Mouse (Mus musculus) gastrocnemius, postnatal 10 days (tissue): Measurements from ENCODE around the gene Gm28048. TPM values are rescaled to one million over a fixed set of nuclear protein-coding genes. Genes with fewer than 3 reads are reported as not detected.

Experiments
- DNase-seq: peaks from one replicate; pipeline ENCODE4 v3.0.0; 2021; ENCODE audit warnings: mixed read lengths
- total RNA-seq, 2 experiments: library from RNA; stranded (reverse); gene quantifications; 2 replicates each; pipeline ENCODE4 v1.2.3; 2021

The Gm28048 gene
- total RNA-seq, 2 experiments from 2014 or later: 3.9 to 5.9 TPM

DNA sequence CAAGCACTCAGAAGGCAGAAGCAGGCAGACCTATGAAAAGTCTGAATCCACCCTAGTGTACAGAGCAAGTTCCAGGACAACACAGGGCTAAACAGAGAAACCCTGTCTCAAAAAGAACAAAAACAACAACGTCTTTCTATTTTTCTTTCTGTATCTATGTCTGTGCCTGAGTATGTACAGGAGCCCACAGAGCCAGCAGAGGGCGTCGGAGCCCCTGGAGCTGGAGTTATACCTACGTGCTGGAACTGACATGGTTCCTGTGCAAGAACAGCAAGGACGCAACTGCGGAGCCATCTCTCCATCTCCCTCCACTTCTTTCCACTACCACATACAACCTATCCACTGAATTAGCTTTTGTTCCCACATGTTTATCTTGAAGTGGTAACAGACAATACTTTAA is 31.8 kb downstream of the Gm28048 start:
- no peak for DNase-seq

DNA sequence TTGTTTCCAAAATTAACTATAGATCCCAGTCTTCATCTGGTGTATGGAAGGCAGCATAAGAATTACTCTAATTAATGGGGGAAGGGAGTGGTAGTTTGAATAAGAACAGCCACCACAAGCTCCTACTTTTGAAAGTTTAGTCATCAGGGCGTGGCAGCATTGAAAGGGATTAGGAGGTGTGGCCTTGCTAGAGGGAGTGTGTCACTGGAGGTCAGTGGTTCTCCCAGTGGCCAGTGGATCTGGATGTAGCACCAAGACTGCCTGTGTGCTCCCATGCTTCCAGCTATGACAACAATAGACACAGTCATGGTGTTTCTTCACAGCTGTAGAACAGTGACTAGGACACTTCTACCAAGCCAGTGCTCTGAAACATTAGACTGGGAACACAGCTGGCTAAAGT is 32.8 kb downstream of the Gm28048 start:
- no peak for DNase-seq

DNA sequence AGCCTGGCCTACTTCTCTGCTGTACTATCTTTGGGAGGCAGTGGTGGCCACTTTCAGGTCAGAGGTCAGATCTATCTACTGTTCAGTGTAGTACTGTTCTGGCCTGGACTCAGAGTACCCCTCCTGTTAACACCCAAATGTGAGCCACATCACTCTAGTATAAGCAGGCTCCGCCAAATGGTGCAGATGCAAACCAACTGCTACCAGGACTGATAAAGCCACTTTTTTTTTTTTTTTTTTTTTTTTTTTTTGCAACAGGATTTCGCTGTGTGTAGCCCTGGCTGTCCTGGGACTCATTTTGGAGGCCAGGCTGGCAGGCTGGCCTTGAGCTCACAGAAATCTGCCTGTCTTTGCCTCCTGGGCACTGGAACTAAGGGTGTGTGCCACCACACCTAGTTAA is 42.9 kb downstream of the Gm28048 start:
- no peak for DNase-seq

DNA sequence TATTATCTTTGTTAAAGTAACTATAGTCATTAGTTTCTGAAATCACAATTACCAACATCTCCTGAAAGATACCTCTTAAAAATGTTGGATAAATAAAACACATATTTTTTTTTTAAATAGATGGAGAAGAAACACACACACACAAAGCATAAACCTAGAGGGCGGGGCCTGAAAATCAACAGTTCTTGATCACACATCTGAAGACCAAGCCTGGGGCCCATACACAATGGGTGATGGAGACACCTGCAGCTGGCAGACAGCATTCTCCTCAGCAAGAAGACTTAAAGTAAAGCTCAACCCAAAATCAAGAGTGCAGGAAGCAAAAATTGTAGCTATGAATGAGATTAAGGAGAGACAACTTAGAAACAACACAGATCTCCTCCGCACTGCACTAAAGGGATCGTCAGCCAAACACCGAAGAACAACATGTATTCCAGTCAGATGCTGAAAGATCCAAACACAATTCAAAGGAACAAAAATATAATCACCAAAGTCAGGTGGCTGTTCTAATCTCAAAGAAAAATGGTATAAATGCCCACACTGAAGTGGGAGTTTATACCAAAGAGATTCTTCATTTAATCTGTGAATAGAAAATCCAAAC is 44.1 kb downstream of the Gm28048 start:
- DNase-seq: no peak

DNA sequence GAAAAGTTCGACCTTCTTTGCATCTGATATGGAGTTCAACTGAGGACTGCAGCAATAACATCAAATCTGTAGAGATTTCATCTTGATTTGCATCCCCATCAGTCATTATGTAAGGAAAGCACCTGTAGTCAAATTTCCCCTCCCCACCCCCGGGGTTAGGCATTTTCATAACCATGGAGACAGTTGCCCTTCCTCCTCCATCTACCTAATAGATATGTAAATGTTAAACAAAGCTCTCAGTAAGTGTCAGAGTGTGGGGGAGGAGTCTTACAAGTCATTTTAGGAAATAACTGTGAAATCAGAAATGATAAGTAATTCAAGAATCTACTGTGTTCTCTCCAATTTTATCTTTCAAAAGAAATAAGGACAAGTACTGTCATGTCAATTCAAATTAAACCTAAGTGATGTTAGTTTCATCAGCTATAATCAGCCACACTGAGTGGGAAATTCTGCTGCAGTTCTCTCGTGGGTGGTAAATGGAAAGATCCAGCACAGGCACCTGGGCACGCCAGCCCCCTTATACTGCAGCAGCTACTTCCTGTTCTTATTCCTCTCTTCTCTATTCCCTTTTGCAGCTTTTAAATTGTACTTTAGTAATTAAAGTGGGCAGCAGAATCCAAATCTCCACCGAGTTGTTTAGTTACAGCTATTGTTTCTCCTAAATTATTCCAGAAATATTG is 45.3 kb downstream of the Gm28048 start:
- no peak for DNase-seq

DNA sequence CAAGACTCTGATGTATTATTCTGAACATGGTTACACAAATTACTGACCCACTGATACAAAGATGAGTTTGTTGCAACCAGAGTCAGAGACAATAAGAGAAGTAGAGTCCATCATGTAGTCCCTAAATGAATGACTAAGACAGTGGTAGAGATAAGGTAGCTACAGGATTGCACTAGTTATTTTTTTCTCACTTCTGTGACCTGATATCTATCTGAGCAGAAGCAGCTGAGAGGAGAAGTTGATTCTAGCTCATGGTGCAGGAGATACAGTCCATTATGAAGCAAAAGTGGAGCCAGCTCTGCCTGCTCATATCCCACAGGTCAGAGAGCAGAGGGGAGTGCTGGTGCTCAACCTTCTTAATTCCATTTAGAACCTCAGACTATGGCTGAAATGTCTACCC is 49.7 kb downstream of the Gm28048 start:
- DNase-seq: no peak

DNA sequence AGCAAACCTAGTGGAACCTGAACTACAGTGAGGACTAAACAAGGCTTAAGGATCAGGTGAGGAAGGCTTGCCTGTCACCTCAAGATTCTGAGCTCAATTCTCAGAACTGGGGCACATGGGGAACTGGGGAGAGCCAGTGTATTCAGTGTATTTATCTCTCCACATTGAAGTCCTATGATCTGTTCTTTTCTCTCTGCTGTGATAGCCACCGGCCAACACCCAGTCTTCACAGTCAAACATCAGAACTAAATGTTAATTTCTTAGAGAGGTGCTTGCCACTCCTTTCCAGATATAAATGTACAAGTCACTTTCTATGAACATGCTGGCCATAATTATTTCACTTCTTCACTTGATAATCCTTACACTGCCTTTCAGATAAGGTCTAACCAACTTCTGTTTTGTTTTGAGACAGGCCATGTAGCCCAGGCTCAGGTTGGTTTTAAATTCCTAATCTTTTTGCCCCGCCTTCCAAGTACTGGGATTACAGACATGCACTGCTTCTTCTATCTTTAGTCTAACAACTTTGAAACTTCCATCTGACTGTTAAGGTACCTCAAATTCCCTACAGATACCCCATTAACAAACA is 50.5 kb downstream of the Gm28048 start:
- no peak for DNase-seq

DNA sequence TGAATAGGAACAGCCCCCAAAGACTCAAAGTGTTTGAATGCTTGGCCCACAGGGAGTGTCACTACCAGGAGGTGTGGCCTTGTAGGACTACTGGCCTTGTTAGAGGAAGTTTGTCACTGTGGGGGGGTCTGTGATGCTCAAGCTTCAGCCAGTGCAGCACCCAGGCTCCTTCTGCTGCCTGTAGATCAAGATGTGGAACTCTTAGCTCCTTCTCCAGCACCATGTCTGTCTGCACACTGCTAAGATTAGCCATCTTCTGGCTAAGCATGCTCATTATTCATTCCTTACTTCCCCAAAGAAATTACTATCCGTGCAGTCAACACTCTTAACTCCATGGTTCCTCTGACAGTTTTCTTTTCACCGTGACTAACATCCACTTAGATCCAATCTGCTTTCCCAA is 51.8 kb downstream of the Gm28048 start:
- DNase-seq: no peak

DNA sequence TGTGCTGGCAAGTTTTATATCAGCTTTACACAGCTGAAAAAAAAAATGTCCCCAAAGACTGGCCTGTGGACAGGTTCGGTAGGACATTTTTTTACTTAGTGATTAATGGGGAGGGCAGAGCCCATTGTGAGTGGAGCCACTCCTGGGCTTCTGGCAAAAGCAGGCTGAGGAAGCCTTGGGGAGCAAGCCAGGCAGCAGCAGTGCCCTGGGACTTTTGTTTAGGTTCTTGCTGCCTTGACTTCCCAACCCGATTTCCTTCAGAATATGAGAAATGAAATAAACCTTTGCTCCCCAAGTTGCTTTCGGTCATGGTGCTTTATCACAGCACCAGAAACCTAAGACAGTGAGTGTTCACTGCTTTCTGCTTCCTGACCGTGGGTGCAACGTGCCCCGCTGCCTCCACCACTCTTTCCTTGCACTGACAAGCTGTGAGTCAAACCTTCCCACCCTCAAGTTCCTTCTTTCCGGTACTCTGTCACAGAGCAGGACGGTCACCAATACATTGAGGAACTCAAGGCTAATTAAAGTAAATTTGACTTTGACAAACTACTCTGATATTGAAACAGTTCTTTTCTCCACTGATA is 53.2 kb downstream of the Gm28048 start:
- DNase-seq: no peak

DNA sequence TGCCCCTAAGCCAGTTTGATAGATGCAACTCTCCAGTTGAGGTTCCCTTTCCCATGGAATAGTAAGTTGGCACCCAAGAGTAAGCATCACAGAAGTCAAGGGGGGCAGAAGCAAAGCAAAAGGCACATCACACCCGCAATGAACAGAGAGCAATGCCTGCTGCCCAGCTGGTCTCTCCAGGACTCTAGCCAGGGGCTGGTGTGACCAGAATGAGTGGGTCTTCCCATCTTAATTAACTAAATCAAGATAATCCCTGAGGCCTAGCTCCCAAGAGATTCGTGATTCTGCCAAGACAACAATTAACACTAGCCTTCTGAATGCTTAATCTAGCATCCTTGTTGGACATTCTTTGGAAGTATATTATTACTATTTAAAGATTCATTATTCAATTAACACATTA is 58.3 kb downstream of the Gm28048 start:
- DNase-seq: no peak

DNA sequence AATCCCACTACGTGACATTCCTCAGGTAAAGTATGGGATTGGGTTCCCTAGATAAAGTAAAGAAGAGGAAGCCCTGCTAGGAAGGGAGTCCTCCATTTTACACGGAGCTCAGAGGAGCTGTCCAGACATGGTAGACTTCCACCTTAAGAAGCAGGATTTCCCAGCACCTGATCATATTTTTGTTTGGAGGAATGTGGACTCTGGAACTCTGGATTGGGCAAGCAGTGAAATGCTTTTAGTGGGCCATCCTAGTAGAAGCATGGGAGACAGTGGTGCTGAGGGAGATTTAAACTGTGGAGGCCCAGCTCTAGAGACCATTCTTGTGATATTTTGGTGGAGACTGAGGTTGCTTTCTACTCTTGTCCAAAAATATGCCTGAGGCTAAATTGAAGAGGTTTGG is 59.3 kb downstream of the Gm28048 start:
- DNase-seq: no peak

DNA sequence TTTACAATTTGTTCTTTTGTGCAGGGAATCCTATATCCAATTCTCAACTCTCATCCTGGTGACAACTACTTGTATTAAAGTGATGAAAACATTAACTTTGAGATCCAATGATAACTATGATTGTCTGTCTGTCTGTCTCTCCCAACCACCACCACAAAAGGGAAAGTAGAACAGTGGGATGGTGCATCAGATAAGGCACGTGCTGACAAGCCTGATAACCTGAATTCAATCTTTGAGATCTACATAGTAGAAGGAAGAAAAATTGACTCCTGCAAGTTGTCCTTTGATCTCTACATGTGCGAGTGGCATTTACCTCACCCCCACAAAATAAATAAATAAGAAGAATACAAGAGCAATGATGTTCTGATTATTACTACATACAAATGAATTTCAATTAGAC is 62.6 kb downstream of the Gm28048 start:
- DNase-seq: no peak

DNA sequence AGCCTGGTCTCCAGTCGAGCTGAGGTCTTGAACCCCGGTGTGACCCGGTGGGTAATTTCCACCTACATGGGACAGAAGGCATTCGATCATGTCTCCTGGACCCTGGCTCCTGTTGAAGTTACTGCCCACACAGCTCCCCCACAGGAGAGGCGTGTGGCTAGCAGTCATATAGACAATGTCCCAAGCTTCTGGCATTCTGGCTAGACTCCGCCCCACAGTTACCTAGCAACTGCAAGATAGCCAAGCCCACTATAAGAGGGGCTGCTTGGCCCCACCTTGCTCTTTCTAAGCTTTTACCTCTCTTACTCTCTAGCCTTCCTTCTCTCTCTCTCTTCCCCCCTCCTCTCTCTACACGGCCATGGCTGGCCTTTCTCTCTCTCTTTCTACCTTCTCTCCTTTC is 64.1 kb downstream of the Gm28048 start:
- DNase-seq: no peak

DNA sequence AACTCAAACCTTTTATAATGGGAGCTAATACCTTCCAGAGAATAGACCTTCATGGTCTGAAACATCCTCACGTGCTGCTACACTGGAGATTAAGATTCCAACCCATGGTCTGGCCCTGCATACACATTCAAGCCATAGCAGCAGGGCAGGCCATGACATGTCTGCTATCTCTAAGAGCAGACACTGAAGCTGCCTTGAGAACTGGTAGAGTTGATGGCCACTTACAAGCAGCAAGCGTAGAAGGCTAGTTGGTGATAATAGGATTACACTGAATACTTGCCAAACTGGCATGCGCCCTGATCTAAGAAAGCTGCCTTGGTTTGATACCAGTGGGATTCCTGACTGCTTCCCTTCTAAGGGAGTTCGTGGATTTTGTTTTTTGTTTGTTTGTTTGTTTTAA is 68.1 kb downstream of the Gm28048 start:
- no peak for DNase-seq

DNA sequence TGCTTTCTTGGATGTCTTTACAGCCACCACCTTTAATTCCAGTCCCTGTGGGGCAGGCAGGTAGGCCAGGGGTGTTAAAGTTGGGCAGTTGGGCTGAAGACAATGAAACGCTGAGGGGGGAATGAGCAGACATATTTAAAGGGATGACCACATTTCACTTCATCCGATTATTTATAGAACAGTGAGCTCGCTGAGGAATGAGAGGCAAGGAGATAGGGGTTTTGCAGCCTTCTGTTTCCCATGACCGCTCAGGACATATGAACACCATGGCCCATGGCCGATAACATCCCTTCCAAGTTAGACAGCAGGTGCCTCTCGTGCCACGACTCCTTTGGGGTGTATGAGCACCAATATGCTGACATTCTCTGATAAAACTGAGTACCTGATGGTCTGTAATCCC is 70.1 kb downstream of the Gm28048 start:
- DNase-seq: no peak

DNA sequence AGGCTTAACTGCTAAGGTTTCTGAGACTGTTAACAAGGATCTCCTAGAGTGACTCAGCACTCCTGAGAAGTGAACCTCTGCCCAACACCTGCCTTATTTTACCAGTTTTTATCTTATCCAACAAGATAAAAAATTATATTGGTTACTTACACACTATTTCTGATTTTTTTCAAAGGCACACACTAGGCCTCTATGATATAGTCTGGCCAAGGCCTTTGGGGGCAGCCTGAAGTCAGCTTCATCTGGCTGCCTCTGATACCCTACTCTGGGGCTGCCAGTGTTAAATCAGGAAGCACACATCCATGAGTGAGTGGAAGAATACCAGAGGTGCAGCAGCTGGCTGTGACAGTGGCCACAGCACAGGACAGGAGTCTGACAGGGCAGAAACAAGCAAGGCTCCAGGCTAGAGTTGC is 75.4 kb downstream of the Gm28048 start:
- no peak for DNase-seq

DNA sequence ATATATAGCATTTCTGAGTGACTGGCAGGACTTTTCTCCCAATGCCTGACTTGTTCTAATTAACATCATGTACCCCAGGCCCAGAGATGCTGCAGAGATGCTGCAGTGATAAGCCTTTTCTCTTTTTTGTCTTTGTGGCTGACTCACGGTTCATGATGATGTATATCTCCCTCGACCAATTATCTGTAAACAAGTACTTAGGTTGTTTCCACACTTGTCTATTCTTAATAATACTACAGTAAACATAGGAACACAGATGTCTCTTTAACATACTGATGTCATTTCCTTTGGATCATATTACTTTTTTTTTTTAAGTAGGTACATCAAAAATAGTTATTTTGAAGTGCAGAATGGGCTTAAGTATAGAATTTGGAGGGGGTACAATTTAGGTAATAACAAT is 79.0 kb downstream of the Gm28048 start:
- no peak for DNase-seq

DNA sequence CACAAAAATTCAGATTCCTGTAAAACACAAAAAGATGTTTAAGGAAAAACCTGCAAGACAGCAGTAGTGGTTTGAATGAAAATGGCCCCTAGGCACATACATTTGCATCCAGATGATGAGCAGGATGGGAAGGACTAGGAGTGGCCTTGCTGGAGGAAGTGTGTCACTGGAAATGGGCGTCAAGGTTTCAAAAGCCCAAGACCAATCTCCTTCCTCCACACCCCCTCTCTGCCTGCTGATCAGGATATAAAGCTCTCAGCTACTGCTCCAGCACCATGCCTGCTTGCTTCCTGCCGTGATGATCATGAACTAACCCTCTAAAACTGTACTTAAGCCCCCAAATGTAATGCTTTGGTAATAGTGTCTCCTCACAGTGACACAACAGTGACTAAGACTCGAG is 81.8 kb downstream of the Gm28048 start:
- DNase-seq: no peak

DNA sequence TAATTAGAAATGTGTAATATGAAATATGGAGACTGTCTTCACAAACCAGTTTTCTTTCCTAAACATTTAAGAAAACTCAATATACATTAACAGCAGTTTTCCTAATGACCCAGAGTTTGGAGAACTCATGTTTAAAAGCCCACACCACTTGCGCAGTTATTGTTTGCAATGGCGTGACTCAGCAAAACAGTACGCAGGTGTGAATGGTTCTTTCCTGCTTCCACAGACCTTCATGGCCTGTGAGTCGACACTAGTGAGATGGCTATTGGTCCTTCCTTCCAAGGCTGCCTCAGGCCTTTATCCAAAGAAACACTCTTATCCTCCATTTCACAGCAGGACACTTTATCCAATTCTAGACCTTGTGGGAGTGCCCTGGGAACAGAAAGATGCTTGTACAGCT is 84.2 kb downstream of the Gm28048 start:
- DNase-seq: no peak

DNA sequence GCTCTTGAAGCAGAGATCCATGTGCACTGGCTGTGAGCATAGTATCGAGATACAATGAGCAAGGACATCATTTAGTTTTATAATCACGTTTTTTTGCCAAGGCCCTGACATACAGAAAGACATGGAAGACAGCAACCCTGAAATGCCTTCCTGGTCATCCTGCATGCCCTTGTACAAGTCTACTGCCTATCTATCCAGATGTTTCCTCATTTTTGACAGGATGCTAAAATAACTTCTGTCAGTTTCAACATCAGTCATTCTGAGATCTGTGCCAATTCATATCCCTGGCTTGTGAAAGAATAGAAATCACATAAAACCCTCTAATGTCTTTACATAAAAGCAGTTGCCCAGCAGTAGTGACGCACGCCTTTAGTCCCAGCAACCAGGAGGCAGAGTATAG is 84.8 kb downstream of the Gm28048 start:
- DNase-seq: no peak

DNA sequence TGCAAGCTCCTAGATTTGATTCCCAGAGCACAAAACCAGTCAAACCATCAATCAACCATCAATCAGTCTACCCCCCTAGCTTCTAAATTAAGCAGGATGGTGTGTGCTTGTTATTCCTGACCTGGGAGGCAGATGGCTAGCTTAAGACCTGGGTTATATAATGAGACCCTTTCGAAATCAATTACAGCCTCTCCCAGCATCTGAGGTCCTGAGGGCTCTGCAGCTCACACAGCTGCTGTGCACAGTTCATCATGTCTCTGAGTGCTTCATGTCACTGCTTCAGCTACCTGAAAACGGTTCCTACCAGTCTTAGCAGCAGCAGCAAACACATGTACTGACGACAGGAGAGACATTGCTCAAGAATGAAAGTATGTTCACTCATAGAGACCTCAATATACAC is 88.8 kb downstream of the Gm28048 start:
- no peak for DNase-seq

DNA sequence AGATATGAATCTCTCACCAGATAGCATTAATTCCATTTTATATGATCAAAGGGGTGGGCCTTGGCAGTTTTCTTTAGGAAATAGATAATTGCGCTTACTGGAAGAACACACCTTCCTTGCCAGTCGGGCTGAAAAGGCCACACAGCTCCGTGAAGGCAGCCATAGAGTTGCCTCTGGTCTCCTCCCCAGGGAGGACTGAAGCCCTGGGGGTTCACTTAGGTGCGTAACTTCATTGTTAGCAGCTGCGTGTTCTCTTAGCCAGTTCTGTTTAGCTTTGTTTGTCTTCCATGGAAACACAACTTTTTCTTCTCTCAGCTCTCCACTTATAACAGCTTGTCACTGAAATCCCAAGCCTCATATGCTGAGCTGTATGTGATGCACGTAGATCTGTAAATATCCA is 89.4 kb downstream of the Gm28048 start:
- DNase-seq: no peak

DNA sequence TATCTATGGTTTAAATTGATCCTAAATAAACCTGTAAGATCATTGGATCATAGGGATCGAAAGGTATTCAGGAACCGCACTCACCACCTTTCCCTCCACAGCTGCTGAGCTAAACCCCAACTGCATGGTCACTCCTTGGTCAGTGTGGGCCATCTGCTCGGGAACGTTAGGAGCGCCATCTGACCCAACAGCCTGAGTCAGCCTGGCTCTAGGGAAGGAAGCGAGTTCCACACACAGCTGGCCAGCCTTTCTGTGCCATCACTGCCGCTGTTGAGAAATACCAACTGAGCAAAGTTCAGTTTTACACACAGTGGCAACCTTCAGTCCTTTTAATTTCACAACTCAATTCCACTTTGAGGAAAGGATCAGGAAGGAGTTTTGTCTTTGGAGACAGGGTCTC is 90.0 kb downstream of the Gm28048 start:
- DNase-seq: no peak

DNA sequence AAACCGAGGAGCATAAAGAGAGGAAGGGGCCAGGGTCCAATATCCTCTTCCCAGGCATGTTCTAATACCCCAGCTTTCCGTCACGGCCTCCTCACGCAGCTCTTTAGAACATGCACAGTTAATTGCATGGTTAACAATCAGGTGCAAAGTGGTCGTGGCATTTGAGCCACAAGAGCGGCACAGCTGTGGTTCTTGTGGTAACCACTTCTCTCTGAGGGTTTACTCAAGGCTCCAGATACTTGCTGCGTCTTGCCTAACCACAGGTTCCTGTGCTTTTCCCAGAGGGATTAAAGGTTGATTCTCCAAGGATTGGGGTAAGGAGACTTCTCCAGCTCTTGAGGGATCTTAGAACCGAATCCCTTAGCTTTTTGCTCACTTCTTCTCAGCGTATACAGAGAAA is 90.6 kb downstream of the Gm28048 start:
- DNase-seq: no peak
